17 mouse cellular contexts compared by ENCODE assay signal in the genomic region with DNA sequence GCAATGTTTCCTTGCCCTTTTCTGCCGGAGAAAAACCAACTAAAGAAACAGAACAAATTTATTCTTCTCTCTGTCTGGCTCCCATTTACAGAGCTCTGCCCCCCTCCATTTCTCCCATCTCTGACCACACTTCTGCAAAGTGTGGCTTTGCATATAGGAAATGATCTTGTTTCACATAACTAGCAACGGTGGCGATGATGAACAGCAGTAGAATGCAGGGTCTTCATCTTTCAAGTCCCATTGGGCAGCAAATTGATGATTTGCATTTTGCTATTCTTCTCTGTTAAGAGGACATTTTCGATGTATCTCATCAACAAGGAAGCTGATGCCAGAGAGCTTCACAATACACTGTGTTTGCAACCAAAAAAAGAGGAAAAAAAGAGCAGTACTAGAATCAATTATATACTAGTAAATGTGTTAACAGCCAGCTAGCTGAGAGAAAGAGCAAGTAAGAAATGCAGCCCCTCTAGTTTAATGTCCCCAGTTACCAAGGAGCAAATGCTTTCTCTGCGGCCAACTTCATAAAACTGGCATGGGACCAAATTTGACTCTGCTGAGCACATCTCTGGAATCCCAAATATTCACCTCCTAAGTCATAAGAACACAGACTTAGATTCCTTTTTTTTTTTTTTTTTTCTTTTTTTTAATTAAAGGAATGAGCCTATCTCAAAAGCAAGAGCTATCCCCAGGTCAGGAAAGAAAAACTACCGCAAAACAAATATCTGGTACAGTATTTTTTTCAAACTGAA. TPM values are rescaled to one million over a fixed set of nuclear protein-coding genes. Genes with fewer than 3 reads are reported as not detected.
DNase-seq lines count a peak whose midpoint lies in the region; ATAC-seq lines count a peak whose summit lies in the region.
"Had no signal": no experiment of that assay in that cellular context is flagged by ENCODE, and none has a peak within 500 bp of the region (broad histone marks: within the 10 kb centered on the region; RNA-seq: fewer than 3 reads in every experiment).

No protein-coding gene starts in this region.

- no peak overlapping the region for H3K4me3 ChIP-seq in hindbrain, embryonic 13.5 days
- no peak overlapping the region for H3K4me3 ChIP-seq in hindbrain, embryonic 10.5 days
- H3K4me3 ChIP-seq in midbrain, embryonic 11.5 days (ENCODE audit: low read depth, low read length) = no peak overlapping the region
- no peak overlapping the region for H3K4me3 ChIP-seq in midbrain, embryonic 16.5 days (ENCODE audit: low read depth, low read length)
- H3K4me3 ChIP-seq: intestine, embryonic 15.5 days; liver, embryonic 15.5 days; midbrain, embryonic 15.5 days; neural tube, embryonic 12.5 days had no signal

- ATAC-seq in hindbrain, embryonic 13.5 days (ENCODE audit: low FRiP score) = no peak
- no peak for ATAC-seq in midbrain, embryonic 11.5 days (ENCODE audit: low FRiP score)
- no peak for ATAC-seq in midbrain, embryonic 16.5 days
- ATAC-seq in common myeloid progenitor, adult 5-6 weeks (replicated peaks; ENCODE audit: low read depth, poor library complexity, severe bottlenecking) = peak; percentile 45
- ATAC-seq in megakaryocyte progenitor cell, adult 5-6 weeks (replicated peaks; ENCODE audit: poor library complexity) = peak; percentile 38
- ATAC-seq: intestine, embryonic 15.5 days; midbrain, embryonic 15.5 days had no signal

- DNase-seq in hindbrain, embryonic 10.5 days (ENCODE audit: low spot score) = no peak
- peak; percentile 67 for DNase-seq in midbrain, embryonic 11.5 days (ENCODE audit: low spot score, missing footprints)
- DNase-seq in c-Kit-positive CD71-positive TER-119-positive erythroid progenitor cells, embryonic 14.5 days (ENCODE audit: low spot score) = no peak
- DNase-seq in adrenal gland, adult 2 months = no peak
- DNase-seq: cerebellum, adult 2 months; layer of hippocampus, adult 9-11 months; left cerebral cortex, postnatal 4 days; retina, postnatal 1 day had no signal

- H3K4me1 ChIP-seq in hindbrain, embryonic 13.5 days (replicated peaks) = 0 out of 2 replicates have a peak, but pooled peaks cover 6% of the 10 kb centered on the region
- no peaks in the 10 kb centered on the region; the same call in 1 of the 2 replicates for H3K4me1 ChIP-seq in hindbrain, embryonic 10.5 days (replicated peaks)
- no peaks in the 10 kb centered on the region for H3K4me1 ChIP-seq in midbrain, embryonic 11.5 days (ENCODE audit: control insufficient read depth, insufficient read depth, low read length)
- no peaks in the 10 kb centered on the region for H3K4me1 ChIP-seq in midbrain, embryonic 16.5 days (ENCODE audit: control insufficient read depth, insufficient read depth, low read length)
- H3K4me1 ChIP-seq: intestine, embryonic 15.5 days; midbrain, embryonic 15.5 days; neural tube, embryonic 12.5 days had no signal

- peaks cover 10% of the 10 kb centered on the region for H3K36me3 ChIP-seq in hindbrain, embryonic 13.5 days
- peaks cover 9% of the 10 kb centered on the region for H3K36me3 ChIP-seq in hindbrain, embryonic 10.5 days
- H3K36me3 ChIP-seq in midbrain, embryonic 11.5 days (ENCODE audit: control insufficient read depth, insufficient read depth, low read length) = no peaks in the 10 kb centered on the region
- peaks cover 3% of the 10 kb centered on the region; the same call in 1 of the 2 replicates for H3K36me3 ChIP-seq in midbrain, embryonic 16.5 days (ENCODE audit: control insufficient read depth, insufficient read depth, low read length)
- H3K36me3 ChIP-seq: liver, embryonic 15.5 days had no signal

- no peaks in the 10 kb centered on the region for H3K27me3 ChIP-seq in hindbrain, embryonic 13.5 days
- H3K27me3 ChIP-seq in hindbrain, embryonic 10.5 days (ENCODE audit: insufficient read depth, poor library complexity, severe bottlenecking) = no peaks in the 10 kb centered on the region
- no peaks in the 10 kb centered on the region for H3K27me3 ChIP-seq in midbrain, embryonic 11.5 days (ENCODE audit: control insufficient read depth, insufficient read depth, low read length)
- no peaks in the 10 kb centered on the region for H3K27me3 ChIP-seq in midbrain, embryonic 16.5 days (ENCODE audit: control insufficient read depth, insufficient read depth, low read depth, low read length)
- H3K27me3 ChIP-seq: intestine, embryonic 15.5 days; liver, embryonic 15.5 days; midbrain, embryonic 15.5 days; neural tube, embryonic 12.5 days had no signal

- H3K9me3 ChIP-seq in hindbrain, embryonic 13.5 days = 0 out of 2 replicates have a peak, but pooled peaks cover 5% of the 10 kb centered on the region
- peaks cover 7% of the 10 kb centered on the region; the same call in 1 of the 2 replicates for H3K9me3 ChIP-seq in hindbrain, embryonic 10.5 days
- H3K9me3 ChIP-seq in midbrain, embryonic 11.5 days (ENCODE audit: control insufficient read depth, low read length) = no peaks in the 10 kb centered on the region; the same call in 1 of the 2 replicates
- H3K9me3 ChIP-seq in midbrain, embryonic 16.5 days (replicated peaks; ENCODE audit: control insufficient read depth, low read length, poor library complexity, severe bottlenecking) = no peaks in the 10 kb centered on the region; the same call in 1 of the 2 replicates
- H3K9me3 ChIP-seq: heart, embryonic 10.5 days; intestine, embryonic 15.5 days; liver, embryonic 15.5 days; midbrain, embryonic 15.5 days; neural tube, embryonic 12.5 days had no signal

- 0 out of 2 replicates have a peak overlapping the region, but pooled peaks have one; percentile 19 for H3K27ac ChIP-seq in hindbrain, embryonic 13.5 days
- H3K27ac ChIP-seq in hindbrain, embryonic 10.5 days = no peak overlapping the region
- no peak overlapping the region for H3K27ac ChIP-seq in midbrain, embryonic 11.5 days (ENCODE audit: low read depth, low read length)
- H3K27ac ChIP-seq in midbrain, embryonic 16.5 days (ENCODE audit: low read length) = no peak overlapping the region
- H3K27ac ChIP-seq: intestine, embryonic 15.5 days; liver, embryonic 15.5 days; midbrain, embryonic 15.5 days; neural tube, embryonic 12.5 days had no signal

- H3K9ac ChIP-seq in hindbrain, embryonic 13.5 days = no peak overlapping the region
- H3K9ac ChIP-seq in midbrain, embryonic 11.5 days (ENCODE audit: low read length) = no peak overlapping the region
- H3K9ac ChIP-seq in midbrain, embryonic 16.5 days (ENCODE audit: low read depth, low read length) = no peak overlapping the region
- H3K9ac ChIP-seq: intestine, embryonic 15.5 days; liver, embryonic 15.5 days; midbrain, embryonic 15.5 days; neural tube, embryonic 12.5 days had no signal

- 72% methylated on average over 6 of the region's 6 CpGs for WGBS in hindbrain, embryonic 13.5 days
- WGBS in hindbrain, embryonic 10.5 days = 84% methylated on average over 6 of the region's 6 CpGs
- WGBS in midbrain, embryonic 11.5 days = 88% methylated on average over 6 of the region's 6 CpGs
- WGBS in midbrain, embryonic 16.5 days = 88% methylated on average over 6 of the region's 6 CpGs

- no peak overlapping the region for H3K4me2 ChIP-seq in hindbrain, embryonic 13.5 days
- no peak overlapping the region for H3K4me2 ChIP-seq in midbrain, embryonic 11.5 days
- H3K4me2 ChIP-seq in midbrain, embryonic 16.5 days (ENCODE audit: low read length) = no peak overlapping the region
- H3K4me2 ChIP-seq: intestine, embryonic 15.5 days; liver, embryonic 15.5 days; midbrain, embryonic 15.5 days; neural tube, embryonic 12.5 days had no signal

RNA-seq across cellular contexts. Expression of a gene that starts 29.2 kb away (rescaled TPM):
- 7.0 and 8.5 TPM in 2 replicates for polyA plus RNA-seq in hindbrain, embryonic 13.5 days (2015; fragmentation: Nextera tagmentation; extraction: Ambion mirVana)
- 2.4 and 2.6 TPM in 2 replicates for polyA plus RNA-seq in hindbrain, embryonic 10.5 days (2016; fragmentation: Nextera tagmentation; extraction: Ambion mirVana)
- 5.1 and 5.3 TPM in 2 replicates for polyA plus RNA-seq in midbrain, embryonic 11.5 days (2014; fragmentation: Nextera tagmentation; extraction: Ambion mirVana)
- polyA plus RNA-seq in midbrain, embryonic 16.5 days (2015; fragmentation: Nextera tagmentation; extraction: Ambion mirVana) = 4.0 and 5.5 TPM in 2 replicates
- total RNA-seq in common myeloid progenitor, adult 5-6 weeks (2017) = 18.0 and 18.1 TPM in 2 replicates
- 17.9 and 19.2 TPM in 2 replicates for total RNA-seq in megakaryocyte progenitor cell, adult 5-6 weeks (2015)
- 16.6 and 21.4 TPM in 2 replicates for total RNA-seq in megakaryocyte progenitor cell, adult 5-6 weeks (2017)
- total RNA-seq in adrenal gland, adult 2 months (2021) = 10 to 100 TPM; 22.0 to 53.6 TPM
- 25.8 and 26.3 TPM in 2 replicates for polyA plus RNA-seq in adrenal gland, adult 2 months (2012; rRNA removed)

Comparison
In these comparisons a context has a peak if more than half of its experiments do, and no peak if none do; other contexts are left out.
1. ATAC-seq: peak in common myeloid progenitor, adult 5-6 weeks (single experiment) and megakaryocyte progenitor cell, adult 5-6 weeks (single experiment); none in hindbrain, embryonic 13.5 days (single experiment), midbrain, embryonic 11.5 days (single experiment) and midbrain, embryonic 16.5 days (single experiment).